Mouse (Mus musculus) cerebellum, adult 2 months (tissue): ENCODE data around the gene Sowahd. TPM values are rescaled to one million over a fixed set of nuclear protein-coding genes. Genes with fewer than 3 reads are reported as not detected.
"Not testable (repeated sequence)": the region's sequence is repeated elsewhere in the genome, so short reads cannot be mapped to it uniquely, and the experiment has no call there.

ENCODE experiments used
- DNase-seq, 2 experiments: peaks; one replicate each; pipeline ENCODE4 v3.0.0; 2021
- H3K27ac ChIP-seq: fragments of 200-500 bp; 2 replicates; pipeline ENCODE4 v1.5.1; 2012; ENCODE audit warnings: low read length, control low read depth, inconsistent platforms; ENCODE audit not compliant: insufficient read depth
- H3K27me3 ChIP-seq: fragments of 200-500 bp; 2 replicates; pipeline ENCODE4 v1.6.1; 2012; ENCODE audit warnings: inconsistent platforms, mild to moderate bottlenecking, low read length, moderate library complexity; ENCODE audit not compliant: control insufficient read depth, insufficient read depth
- H3K4me1 ChIP-seq: fragments of 200-500 bp; 2 replicates; pipeline ENCODE4 v1.6.1; 2011; ENCODE audit warnings: low read length; ENCODE audit not compliant: control insufficient read depth, insufficient read depth
- H3K4me3 ChIP-seq: fragments of 200-500 bp; replicated peaks from 2 replicates; pipeline ENCODE3; 2011; ENCODE audit warnings: mild to moderate bottlenecking, low read depth, low read length, control low read depth; ENCODE audit not compliant: insufficient read depth
- CTCF ChIP-seq: fragments of 200-500 bp; IDR thresholded peaks from 2 replicates; pipeline ENCODE4 v1.5.1; 2011; ENCODE audit warnings: low read depth, mild to moderate bottlenecking, control low read depth, low read length, moderate library complexity, borderline replicate concordance; ENCODE audit not compliant: insufficient read depth
- POLR2A ChIP-seq: fragments of 200-500 bp; IDR thresholded peaks from 2 replicates; pipeline ENCODE4 v1.6.1; 2011; ENCODE audit warnings: low read length, control low read depth, borderline replicate concordance; ENCODE audit not compliant: insufficient read depth
- WGBS: fragments of 180-500 bp; shearing (Covaris S2); methylation state at CpG from one replicate; pipeline ENCODE4 v1.1.7; 2018; 5-methylcytosine and 5-hydroxymethylcytosine counted together
- polyA plus RNA-seq: library from polyadenylated mRNA; depleted of rRNA; stranded (reverse); fragments of >200 nt; gene quantifications from 2 replicates; pipeline ENCODE4 v1.2.3, GENCODE M21; 2012

The Sowahd gene
- polyA plus RNA-seq, 1 experiment, result not detected

GRCm38 (mm10) chrX:37048890-37049823 lies 512 bp downstream of the Sowahd start:
- DNase-seq, result peak in 1 of 2 experiments; percentile 15
- H3K27me3 ChIP-seq, result no peaks in the 10 kb centered on the region; the same call in 1 of the 2 replicates
- H3K4me3 ChIP-seq, result peak overlapping the region; percentile 28
- peaks cover 2% of the 10 kb centered on the region; the same call in 1 of the 2 replicates for H3K4me1 ChIP-seq
- H3K27ac ChIP-seq, result no peak overlapping the region
- 5% methylated on average over 70 of the region's 70 CpGs for WGBS
- no peak for TF ChIP-seq POLR2A
- TF ChIP-seq CTCF, result no peak

- Histone ChIP-seq H3K4me1 (no peaks in the 10 kb centered on the region), H3K27ac (no peak overlapping the region), H3K27me3 (no peaks in the 10 kb centered on the region), H3K4me3 (no peak overlapping the region)
- no peak for TF ChIP-seq POLR2A
- TF ChIP-seq CTCF, result no peak
- 90% methylated on average over 9 of the region's 9 CpGs for WGBS
- DNase-seq, result no peak
These were observed 15.3 kb downstream of the Sowahd start for GRCm38 (mm10) chrX:37063902-37064301.

GRCm38 (mm10) chrX:37067299-37067698 lies 18.7 kb downstream of the Sowahd start:
- H3K27me3 ChIP-seq, result no peaks in the 10 kb centered on the region
- no peak overlapping the region for H3K27ac ChIP-seq
- no peak overlapping the region for H3K4me3 ChIP-seq
- WGBS, result 81% methylated on average over 3 of the region's 3 CpGs
- TF ChIP-seq POLR2A (no peak), CTCF (no peak)
- H3K4me1 ChIP-seq, result no peaks in the 10 kb centered on the region
- no peak for DNase-seq

GRCm38 (mm10) chrX:37068766-37069165 lies 20.1 kb downstream of the Sowahd start:
- no peak for DNase-seq
- Histone ChIP-seq H3K27ac (no peak overlapping the region), H3K4me3 (no peak overlapping the region), H3K27me3 (no peaks in the 10 kb centered on the region), H3K4me1 (no peaks in the 10 kb centered on the region)
- WGBS, result 86% methylated on average over 5 of the region's 5 CpGs
- TF ChIP-seq POLR2A (no peak), CTCF (no peak)

- WGBS, result 33% methylated on average over 9 of the region's 9 CpGs
- peak; percentile 63; the same call in 1 of the 2 replicates for TF ChIP-seq CTCF
- no peak for TF ChIP-seq POLR2A
- H3K4me1 ChIP-seq, result no peaks in the 10 kb centered on the region
- no peak overlapping the region for H3K4me3 ChIP-seq
- peak; percentile 29 to 68 for DNase-seq
- no peak overlapping the region for H3K27ac ChIP-seq
- no peaks in the 10 kb centered on the region for H3K27me3 ChIP-seq
These were observed 25.7 kb downstream of the Sowahd start for GRCm38 (mm10) chrX:37074262-37074892.

GRCm38 (mm10) chrX:37076651-37077050 lies 28.0 kb downstream of the Sowahd start:
- TF ChIP-seq POLR2A (no peak), CTCF (no peak)

GRCm38 (mm10) chrX:37080345-37080744 lies 31.7 kb downstream of the Sowahd start:
- not testable (repeated sequence) for H3K4me3 ChIP-seq, H3K27ac ChIP-seq, H3K4me1 ChIP-seq, DNase-seq, H3K27me3 ChIP-seq
- WGBS, result 60% methylated on average over 4 of the region's 4 CpGs

More at GRCm38 (mm10) chrX:37076651-37077050, 28.0 kb downstream of the Sowahd start:
- no peak overlapping the region for H3K4me3 ChIP-seq
- H3K27me3 ChIP-seq, result no peaks in the 10 kb centered on the region
- no peak overlapping the region for H3K27ac ChIP-seq
- DNase-seq, result no peak
- WGBS, result 78% methylated on average over 8 of the region's 8 CpGs
- H3K4me1 ChIP-seq, result no peaks in the 10 kb centered on the region

- no peak for DNase-seq
- Histone ChIP-seq H3K4me1 (no peaks in the 10 kb centered on the region), H3K27me3 (no peaks in the 10 kb centered on the region), H3K4me3 (no peak overlapping the region), H3K27ac (no peak overlapping the region)
- WGBS, result 49% methylated on average over 6 of the region's 6 CpGs
- TF ChIP-seq POLR2A, result no peak
- no peak for TF ChIP-seq CTCF
These were observed 32.5 kb downstream of the Sowahd start for GRCm38 (mm10) chrX:37081194-37081593.
